Mouse (Mus musculus) MEL (cell line): ENCODE measurements around the gene Aplp1. TPM values are rescaled to one million over a fixed set of nuclear protein-coding genes. Genes with fewer than 3 reads are reported as not detected.

Source experiments
- DNase-seq: peaks from one replicate; pipeline ENCODE4 v3.0.0; 2011; ENCODE audit warnings: low read depth, low spot score
- H3K27ac ChIP-seq: 2 replicates; pipeline ENCODE4 v1.5.1; 2012; ENCODE audit warnings: low read depth, mild to moderate bottlenecking, control low read depth, low read length, moderate library complexity; ENCODE audit not compliant: control insufficient read depth
- H3K27me3 ChIP-seq, 2 experiments: fragments of 150-350 bp in 1 of 2; sonication (generic) in 1 of 2; 2 replicates each; pipeline ENCODE4 v1.6.1; 2012; ENCODE audit warnings: low read length in 2 of 2, mild to moderate bottlenecking in 2 of 2, improper control_type of control experiment in 1 of 2, moderate library complexity in 1 of 2; ENCODE audit not compliant: insufficient read depth in 2 of 2, control insufficient read depth in 1 of 2
- H3K36me3 ChIP-seq, 2 experiments: 2 replicates each; pipeline ENCODE4 v1.6.1; 2012 to 2014; ENCODE audit warnings: low read length in 2 of 2, improper control_type of control experiment in 1 of 2, inconsistent platforms in 1 of 2, mild to moderate bottlenecking in 1 of 2; ENCODE audit not compliant: insufficient read depth in 2 of 2, control insufficient read depth in 1 of 2
- H3K4me1 ChIP-seq, 2 experiments: fragments of 150-350 bp in 1 of 2; sonication (generic) in 1 of 2; 2 replicates each; pipeline ENCODE4 v1.6.1; 2012; ENCODE audit warnings: low read length in 2 of 2, improper control_type of control experiment in 1 of 2, mild to moderate bottlenecking in 1 of 2; ENCODE audit not compliant: insufficient read depth in 2 of 2, control insufficient read depth in 1 of 2
- H3K4me3 ChIP-seq, 2 experiments: fragments of 150-350 bp in 1 of 2; sonication (generic) in 1 of 2; 2 replicates each; pipeline ENCODE4 v1.5.1; 2012; ENCODE audit warnings: low read depth in 2 of 2, low read length in 2 of 2, mild to moderate bottlenecking in 2 of 2, moderate library complexity in 2 of 2, control low read depth in 1 of 2, improper control_type of control experiment in 1 of 2; ENCODE audit not compliant: control insufficient read depth in 1 of 2, insufficient read depth in 1 of 2
- H3K79me2 ChIP-seq: 2 replicates; pipeline ENCODE4 v1.6.1; 2012; ENCODE audit warnings: mild to moderate bottlenecking, low read length, moderate library complexity; ENCODE audit not compliant: control insufficient read depth, poor library complexity, insufficient read depth
- H3K9ac ChIP-seq: 2 replicates; pipeline ENCODE4 v1.6.1; 2012; ENCODE audit warnings: low read depth, mild to moderate bottlenecking, control low read depth, low read length, moderate library complexity; ENCODE audit not compliant: control insufficient read depth, poor library complexity, severe bottlenecking
- H3K9me3 ChIP-seq: fragments of 150-350 bp; sonication (generic); replicated peaks from 2 replicates; pipeline ENCODE4 v1.6.1; 2012; ENCODE audit warnings: mild to moderate bottlenecking, low read length, improper control_type of control experiment, moderate library complexity; ENCODE audit not compliant: insufficient read depth
- CHD1 ChIP-seq: IDR thresholded peaks from 2 replicates; pipeline ENCODE4 v1.6.1; 2012; ENCODE audit warnings: low read depth, mild to moderate bottlenecking, inconsistent platforms, low read length, improper control_type of control experiment
- CHD2 ChIP-seq: IDR thresholded peaks from 2 replicates; pipeline ENCODE4 v1.6.1; 2011; ENCODE audit warnings: low read length, improper control_type of control experiment
- CTCF ChIP-seq, 3 experiments: IDR thresholded peaks in 2 of 3; conservative IDR thresholded peaks in 1 of 3; 2 replicates each; pipeline ENCODE4 v1.5.1; 2011 to 2012; ENCODE audit warnings: low read length in 3 of 3, low read depth in 2 of 3, mild to moderate bottlenecking in 2 of 3, improper control_type of control experiment in 1 of 3, inconsistent platforms in 1 of 3, mixed read lengths in 1 of 3, moderate library complexity in 1 of 3; ENCODE audit not compliant: control insufficient read depth in 1 of 3, insufficient read depth in 1 of 3, poor library complexity in 1 of 3, severe bottlenecking in 1 of 3
- EP300 ChIP-seq, 2 experiments: IDR thresholded peaks; 2 replicates each; pipeline ENCODE4 v1.6.1; 2011; ENCODE audit warnings: improper control_type of control experiment in 2 of 2, low read length in 2 of 2, low read depth in 1 of 2, mild to moderate bottlenecking in 1 of 2
- GABPA ChIP-seq: IDR thresholded peaks from 2 replicates; pipeline ENCODE4 v1.6.1; 2012; ENCODE audit warnings: low read depth, mild to moderate bottlenecking, inconsistent platforms, low read length, improper control_type of control experiment, moderate library complexity
- HCFC1 ChIP-seq: IDR thresholded peaks from 2 replicates; pipeline ENCODE4 v1.6.1; 2012; ENCODE audit warnings: low read depth, mild to moderate bottlenecking, inconsistent platforms, low read length, improper control_type of control experiment, moderate library complexity
- KAT2A ChIP-seq: conservative IDR thresholded peaks from 2 replicates; pipeline ENCODE4 v1.6.1; 2012; ENCODE audit warnings: low read depth, low read length, improper control_type of control experiment, inconsistent platforms
- MAX ChIP-seq: IDR thresholded peaks from 2 replicates; pipeline ENCODE4 v1.6.1; 2011; ENCODE audit warnings: low read length, improper control_type of control experiment
- MAZ ChIP-seq: IDR thresholded peaks from 2 replicates; pipeline ENCODE4 v1.6.1; 2012; ENCODE audit warnings: low read depth, mild to moderate bottlenecking, inconsistent platforms, low read length, improper control_type of control experiment
- MEF2A ChIP-seq: IDR thresholded peaks from 2 replicates; pipeline ENCODE4 v1.6.1; 2014; ENCODE audit warnings: low read depth, mild to moderate bottlenecking, inconsistent platforms, low read length, improper control_type of control experiment; ENCODE audit not compliant: poor library complexity, insufficient replicate concordance, severe bottlenecking; ENCODE audit errors: extremely low read depth
- MXI1 ChIP-seq: IDR thresholded peaks from 2 replicates; pipeline ENCODE4 v1.6.1; 2011; ENCODE audit warnings: mild to moderate bottlenecking, low read depth, low read length, improper control_type of control experiment
- MYB ChIP-seq: IDR thresholded peaks from 2 replicates; pipeline ENCODE4 v1.6.1; 2011; ENCODE audit warnings: mild to moderate bottlenecking, low read depth, low read length, improper control_type of control experiment
- RAD21 ChIP-seq: IDR thresholded peaks from 2 replicates; pipeline ENCODE4 v1.6.1; 2011; ENCODE audit warnings: mild to moderate bottlenecking, low read depth, low read length, improper control_type of control experiment
- SIN3A ChIP-seq: IDR thresholded peaks from 2 replicates; pipeline ENCODE4 v1.6.1; 2012; ENCODE audit warnings: low read length, improper control_type of control experiment, inconsistent platforms
- SMC3 ChIP-seq: IDR thresholded peaks from 2 replicates; pipeline ENCODE4 v1.6.1; 2011; ENCODE audit warnings: low read depth, low read length, improper control_type of control experiment
- TBP ChIP-seq: IDR thresholded peaks from 2 replicates; pipeline ENCODE4 v1.8.0; 2011; ENCODE audit warnings: low read depth, low read length, improper control_type of control experiment
- USF1 ChIP-seq: IDR thresholded peaks from 2 replicates; pipeline ENCODE4 v1.6.1; 2014; ENCODE audit warnings: low read depth, mild to moderate bottlenecking, inconsistent platforms, low read length, improper control_type of control experiment, moderate library complexity
- ZC3H11A ChIP-seq: IDR thresholded peaks from 2 replicates; pipeline ENCODE4 v1.6.1; 2012; ENCODE audit warnings: low read depth, mild to moderate bottlenecking, inconsistent platforms, low read length, improper control_type of control experiment
- ZNF384 ChIP-seq: IDR thresholded peaks from 2 replicates; pipeline ENCODE4 v1.6.1; 2012; ENCODE audit warnings: low read depth, mild to moderate bottlenecking, inconsistent platforms, low read length, improper control_type of control experiment
- polyA plus RNA-seq, 2 experiments: library from polyadenylated mRNA; stranded (reverse) in 1 of 2; unstranded in 1 of 2; fragments of >175 nt in 1 of 2; fragments of >200 nt in 1 of 2; gene quantifications; 2 replicates each; pipeline versions ENCODE4 v1.2.1 to v1.2.4; 2012; ENCODE audit warnings: low replicate concordance in 2 of 2, low read depth in 1 of 2; ENCODE audit not compliant: insufficient read length in 2 of 2, insufficient read depth in 1 of 2, missing spikeins in 1 of 2
- total RNA-seq: library from RNA; depleted of rRNA; stranded (reverse); fragments of 300-350 nt; gene quantifications from 2 replicates; pipeline ENCODE4 v1.2.3, GENCODE M21; 2012

The Aplp1 gene
- total and polyA plus RNA-seq, 3 experiments = 1.9 to 7.1 TPM; not detected in 1

DNA sequence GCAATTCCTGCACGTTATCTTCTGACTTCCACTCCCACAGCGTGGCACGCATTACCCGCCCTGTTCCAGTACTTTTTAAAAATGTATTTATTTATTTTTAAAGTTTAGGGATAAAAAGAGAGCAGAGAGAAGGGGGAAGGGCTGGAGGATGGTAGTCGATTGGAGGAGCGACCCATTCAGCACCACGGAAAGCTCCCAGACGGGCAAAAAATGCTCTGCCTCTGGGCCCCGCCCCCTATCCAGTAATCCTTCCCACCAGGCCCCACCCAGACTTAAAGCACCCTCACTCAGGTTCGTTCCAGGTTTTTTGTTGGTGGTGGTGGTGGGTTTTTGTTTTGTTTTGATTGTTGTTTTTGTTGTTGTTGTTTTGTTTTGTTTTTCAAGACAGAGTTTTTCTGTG is 11.1 kb downstream of the Aplp1 start:
- H3K27me3 ChIP-seq = no peaks in the 10 kb centered on the region
- H3K4me1 ChIP-seq = no peaks in the 10 kb centered on the region
- H3K36me3 ChIP-seq = no peaks in the 10 kb centered on the region
- no peak overlapping the region for H3K9ac ChIP-seq
- H3K9me3 ChIP-seq = no peaks in the 10 kb centered on the region
- no peak for TF ChIP-seq TBP
- TF ChIP-seq EP300 (IDR thresholded peaks at IDR 0.05; ENCODE audit: low read depth in 1 of 2, low read length in 2 of 2) = no peak
- TF ChIP-seq MEF2A = no peak
- no peak for TF ChIP-seq MYB
- TF ChIP-seq KAT2A = no peak
- TF ChIP-seq RAD21 = no peak
- TF ChIP-seq GABPA = no peak
- TF ChIP-seq MAZ = peak; percentile 49; the same call in 1 of the 2 replicates
- no peak for TF ChIP-seq CTCF (IDR thresholded peaks at IDR 0.05 in 2 of 3, conservative IDR thresholded peaks at IDR 0.05 in 1 of 3; ENCODE audit: control insufficient read depth in 1 of 3, insufficient read depth in 1 of 3, low read depth in 2 of 3, low read length in 3 of 3, poor library complexity in 1 of 3, severe bottlenecking in 1 of 3)
- peak; percentile 33; the same call in 1 of the 2 replicates for TF ChIP-seq HCFC1
- peak; percentile 96 for TF ChIP-seq SIN3A
- peak; percentile 17; the same call in 1 of the 2 replicates for TF ChIP-seq SMC3
- TF ChIP-seq MXI1 = peak; percentile 93
- peak; percentile 93 for TF ChIP-seq ZNF384
- TF ChIP-seq MAX = no peak
- TF ChIP-seq CHD2 = no peak
- TF ChIP-seq CHD1 = no peak
- H3K27ac ChIP-seq = no peak overlapping the region
- H3K4me3 ChIP-seq = no peak overlapping the region
- no peaks in the 10 kb centered on the region for H3K79me2 ChIP-seq
- peak; percentile 77 for DNase-seq

DNA sequence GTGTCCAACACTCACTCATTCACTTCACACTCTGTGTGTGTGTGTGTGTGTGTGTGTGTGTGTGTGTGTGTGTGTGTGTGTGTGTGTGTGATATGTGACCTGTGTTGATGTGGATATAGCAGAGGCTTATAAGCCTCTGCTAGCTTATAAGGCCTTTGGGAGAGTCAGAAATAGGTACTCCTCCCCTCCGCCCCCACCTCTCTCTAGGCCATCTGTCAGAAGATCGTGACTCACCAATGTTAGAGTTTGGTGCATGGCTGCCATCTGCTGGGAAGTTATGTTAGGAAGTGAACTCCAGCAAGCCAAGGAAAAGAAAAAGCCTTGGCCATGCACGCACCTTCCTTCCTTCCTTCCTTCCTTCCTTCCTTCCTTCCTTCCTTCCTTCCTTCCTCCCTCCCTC is 13.5 kb downstream of the Aplp1 start:
- Histone ChIP-seq H3K36me3 (peaks cover 0 to under 1% of the 10 kb centered on the region in 2 experiments; a peak in 1 of 4 replicates), H3K27me3 (no peaks in the 10 kb centered on the region), H3K27ac (no peak overlapping the region), H3K9me3 (no peaks in the 10 kb centered on the region), H3K4me1 (no peaks in the 10 kb centered on the region), H3K9ac (no peak overlapping the region), H3K79me2 (no peaks in the 10 kb centered on the region), H3K4me3 (no peak overlapping the region)
- DNase-seq = peak; percentile 58
- TF ChIP-seq SMC3 (peak; percentile 70), RAD21 (peak; percentile 53), ZC3H11A (peak; percentile 46; the same call in 1 of the 2 replicates), USF1 (no peak), CTCF (IDR thresholded peaks at IDR 0.05 in 2 of 3, conservative IDR thresholded peaks at IDR 0.05 in 1 of 3; ENCODE audit: control insufficient read depth in 1 of 3, insufficient read depth in 1 of 3, low read depth in 2 of 3, low read length in 3 of 3, poor library complexity in 1 of 3, severe bottlenecking in 1 of 3) (peak in 2 of 3 experiments; percentile 31 to 55; a peak in 4 of 6 replicates)
